Mouse (Mus musculus): ENCODE measurements at regions not wholly inside any gene's neighbourhood (a gene's known extent, or its start where the extent isn't known, plus 50 kb on each side); places are given as distances from the start of the nearest gene placed in this dataset.

- Histone ChIP-seq H3K9me3 (ENCODE audit: control insufficient read depth, insufficient read depth, low read depth, low read length) (no peaks in the 10 kb centered on the region), H3K4me3 (ENCODE audit: insufficient read depth in 1 of 2, low read depth in 1 of 2, low read length in 2 of 2, poor library complexity in 1 of 2, severe bottlenecking in 1 of 2) (no peak overlapping the region), H3K9ac (ENCODE audit: insufficient read depth, low read depth, low read length, poor library complexity, severe bottlenecking) (no peak overlapping the region), H3K4me1 (ENCODE audit: control insufficient read depth in 2 of 2, insufficient read depth in 2 of 2, low read length in 2 of 2, poor library complexity in 1 of 2) (no peaks in the 10 kb centered on the region; a peak in 1 of 4 replicates), H3K36me3 (ENCODE audit: control insufficient read depth, insufficient read depth, low read length, poor library complexity, severe bottlenecking) (no peaks in the 10 kb centered on the region), H3K27ac (ENCODE audit: insufficient read depth, low read depth, low read length, poor library complexity, severe bottlenecking) (no peak overlapping the region)
- TF ChIP-seq HCFC1 (IDR thresholded peaks at IDR 0.05; ENCODE audit: borderline replicate concordance, insufficient read depth, low read length) (no peak), ZNF384 (IDR thresholded peaks at IDR 0.05; ENCODE audit: low read depth, low read length) (no peak), ZC3H11A (IDR thresholded peaks at IDR 0.05; ENCODE audit: borderline replicate concordance, low read depth, low read length) (no peak), MAFK (IDR thresholded peaks at IDR 0.05; ENCODE audit: insufficient read depth, low read depth, low read length) (no peak), CHD2 (IDR thresholded peaks at IDR 0.05; ENCODE audit: low read depth, low read length) (no peak)
- no peak for DNase-seq (ENCODE audit: low read depth, low spot score)
- in situ Hi-C loops (cut with MboI; ENCODE audit: low sequenced_read_pairs in 2 of 2, unreplicated experiment in 2 of 2), result no loop called here
Measured at GRCm38 (mm10) chr12:25379996-25380395, 283.1 kb upstream of the Id2 start.

- in situ Hi-C loops (cut with MboI; ENCODE audit: low sequenced_read_pairs in 2 of 2, unreplicated experiment in 2 of 2), result no loop called here
- H3K27ac ChIP-seq (ENCODE audit: insufficient read depth, low read depth, low read length, poor library complexity, severe bottlenecking), result no peak overlapping the region
- H3K36me3 ChIP-seq (ENCODE audit: control insufficient read depth, insufficient read depth, low read length, poor library complexity, severe bottlenecking), result no peaks in the 10 kb centered on the region
- H3K9ac ChIP-seq (ENCODE audit: insufficient read depth, low read depth, low read length, poor library complexity, severe bottlenecking), result no peak overlapping the region
- no peaks in the 10 kb centered on the region for H3K9me3 ChIP-seq (ENCODE audit: control insufficient read depth, insufficient read depth, low read depth, low read length)
- no peaks in the 10 kb centered on the region for H3K4me1 ChIP-seq (ENCODE audit: control insufficient read depth in 2 of 2, insufficient read depth in 2 of 2, low read length in 2 of 2, poor library complexity in 1 of 2)
- no peak overlapping the region for H3K4me3 ChIP-seq (ENCODE audit: insufficient read depth in 1 of 2, low read depth in 1 of 2, low read length in 2 of 2, poor library complexity in 1 of 2, severe bottlenecking in 1 of 2)
- TF ChIP-seq ZC3H11A (IDR thresholded peaks at IDR 0.05; ENCODE audit: borderline replicate concordance, low read depth, low read length) (no peak), MAFK (IDR thresholded peaks at IDR 0.05; ENCODE audit: insufficient read depth, low read depth, low read length) (no peak), ZNF384 (IDR thresholded peaks at IDR 0.05; ENCODE audit: low read depth, low read length) (no peak), HCFC1 (IDR thresholded peaks at IDR 0.05; ENCODE audit: borderline replicate concordance, insufficient read depth, low read length) (no peak), CHD2 (IDR thresholded peaks at IDR 0.05; ENCODE audit: low read depth, low read length) (no peak)
- DNase-seq (ENCODE audit: low read depth, low spot score), result no peak
Measured at GRCm38 (mm10) chr12:25379016-25379415, 282.1 kb upstream of the Id2 start.

- no peak overlapping the region for H3K4me3 ChIP-seq (ENCODE audit: insufficient read depth in 1 of 2, low read depth in 1 of 2, low read length in 2 of 2, poor library complexity in 1 of 2, severe bottlenecking in 1 of 2)
- no peaks in the 10 kb centered on the region for H3K9me3 ChIP-seq (ENCODE audit: control insufficient read depth, insufficient read depth, low read depth, low read length)
- no peaks in the 10 kb centered on the region for H3K4me1 ChIP-seq (ENCODE audit: control insufficient read depth in 2 of 2, insufficient read depth in 2 of 2, low read length in 2 of 2, poor library complexity in 1 of 2)
- no peak overlapping the region for H3K9ac ChIP-seq (ENCODE audit: insufficient read depth, low read depth, low read length, poor library complexity, severe bottlenecking)
- in situ Hi-C loops (cut with MboI; ENCODE audit: low sequenced_read_pairs in 2 of 2, unreplicated experiment in 2 of 2), result no loop called here
- H3K36me3 ChIP-seq (ENCODE audit: control insufficient read depth, insufficient read depth, low read length, poor library complexity, severe bottlenecking), result no peaks in the 10 kb centered on the region
- DNase-seq (ENCODE audit: low read depth, low spot score), result no peak
- TF ChIP-seq HCFC1 (IDR thresholded peaks at IDR 0.05; ENCODE audit: borderline replicate concordance, insufficient read depth, low read length) (no peak), ZC3H11A (IDR thresholded peaks at IDR 0.05; ENCODE audit: borderline replicate concordance, low read depth, low read length) (no peak), CHD2 (IDR thresholded peaks at IDR 0.05; ENCODE audit: low read depth, low read length) (no peak), ZNF384 (IDR thresholded peaks at IDR 0.05; ENCODE audit: low read depth, low read length) (no peak), MAFK (IDR thresholded peaks at IDR 0.05; ENCODE audit: insufficient read depth, low read depth, low read length) (no peak)
- no peak overlapping the region for H3K27ac ChIP-seq (ENCODE audit: insufficient read depth, low read depth, low read length, poor library complexity, severe bottlenecking)
Measured at GRCm38 (mm10) chr12:25378036-25378645, 281.2 kb upstream of the Id2 start.

GRCm38 (mm10) chr12:25376451-25376850 is 279.5 kb upstream of the Id2 start:
- no peaks in the 10 kb centered on the region for H3K36me3 ChIP-seq (ENCODE audit: control insufficient read depth, insufficient read depth, low read length, poor library complexity, severe bottlenecking)
- no peaks in the 10 kb centered on the region for H3K4me1 ChIP-seq (ENCODE audit: control insufficient read depth in 2 of 2, insufficient read depth in 2 of 2, low read length in 2 of 2, poor library complexity in 1 of 2)
- no peak for DNase-seq (ENCODE audit: low read depth, low spot score)
- H3K9me3 ChIP-seq (ENCODE audit: control insufficient read depth, insufficient read depth, low read depth, low read length), result no peaks in the 10 kb centered on the region
- H3K9ac ChIP-seq (ENCODE audit: insufficient read depth, low read depth, low read length, poor library complexity, severe bottlenecking), result no peak overlapping the region
- H3K4me3 ChIP-seq (ENCODE audit: insufficient read depth in 1 of 2, low read depth in 1 of 2, low read length in 2 of 2, poor library complexity in 1 of 2, severe bottlenecking in 1 of 2), result no peak overlapping the region
- H3K27ac ChIP-seq (ENCODE audit: insufficient read depth, low read depth, low read length, poor library complexity, severe bottlenecking), result no peak overlapping the region
- in situ Hi-C loops (cut with MboI; ENCODE audit: low sequenced_read_pairs in 2 of 2, unreplicated experiment in 2 of 2), result no loop called here
- TF ChIP-seq ZC3H11A (IDR thresholded peaks at IDR 0.05; ENCODE audit: borderline replicate concordance, low read depth, low read length) (no peak), ZNF384 (IDR thresholded peaks at IDR 0.05; ENCODE audit: low read depth, low read length) (no peak), MAFK (IDR thresholded peaks at IDR 0.05; ENCODE audit: insufficient read depth, low read depth, low read length) (no peak), CHD2 (IDR thresholded peaks at IDR 0.05; ENCODE audit: low read depth, low read length) (no peak), HCFC1 (IDR thresholded peaks at IDR 0.05; ENCODE audit: borderline replicate concordance, insufficient read depth, low read length) (no peak)
